Mouse (Mus musculus): ENCODE data around the gene Tlr13. TPM values are rescaled to one million over a fixed set of nuclear protein-coding genes. Genes with fewer than 3 reads are reported as not detected.

Gene Tlr13
- total RNA-seq (2021), result 1 to 10 TPM; 1.3 to 1.4 TPM
- long read RNA-seq, result 0 reads

DNA sequence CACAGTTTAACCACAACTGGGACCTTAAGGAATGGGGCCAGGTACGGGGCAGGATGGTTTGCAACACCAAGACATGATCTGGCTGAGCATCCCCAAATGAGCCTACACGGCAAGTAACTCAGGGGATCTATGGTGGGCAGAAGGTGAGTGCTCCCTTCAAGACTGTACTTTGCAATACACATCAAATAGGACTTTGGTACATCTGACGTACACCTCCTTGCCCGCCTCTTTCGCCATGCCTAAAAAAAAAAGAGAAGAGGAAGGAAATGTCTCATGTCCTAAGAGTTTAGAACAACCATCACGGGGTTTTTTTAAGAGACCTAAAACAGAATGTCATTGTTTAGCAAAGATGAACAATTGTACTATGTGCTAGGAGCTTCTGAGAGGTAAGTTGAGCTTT lies at the start of gene Tlr13:
TSS of gene Tlr13 (plus strand) at position 269 of the 400 bp plus-strand sequence.
- DNase-seq (ENCODE audit: low spot score in 2 of 2), result no peak

DNA sequence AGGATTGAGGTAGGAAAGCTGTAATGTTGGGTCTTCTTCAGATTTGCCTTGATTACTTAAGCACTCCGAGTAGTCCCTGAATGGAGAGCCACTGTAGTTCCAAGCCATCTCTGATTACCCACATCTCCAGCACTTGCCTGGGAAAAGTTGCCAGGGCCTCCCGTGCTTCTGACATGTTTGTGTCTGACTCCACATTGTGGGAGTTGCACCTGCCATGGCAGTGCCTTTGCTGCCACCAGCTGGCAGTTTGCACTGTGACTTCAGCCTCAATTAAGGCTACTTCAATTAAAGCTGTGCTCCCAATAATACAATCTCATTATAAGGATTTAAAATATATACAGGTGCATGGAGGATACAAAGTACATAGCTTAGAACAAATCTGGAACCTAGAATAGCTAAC lies 37.5 kb upstream of the Tlr13 start:
- DNase-seq (ENCODE audit: low spot score in 2 of 2), result peak; percentile 16 to 32

DNA sequence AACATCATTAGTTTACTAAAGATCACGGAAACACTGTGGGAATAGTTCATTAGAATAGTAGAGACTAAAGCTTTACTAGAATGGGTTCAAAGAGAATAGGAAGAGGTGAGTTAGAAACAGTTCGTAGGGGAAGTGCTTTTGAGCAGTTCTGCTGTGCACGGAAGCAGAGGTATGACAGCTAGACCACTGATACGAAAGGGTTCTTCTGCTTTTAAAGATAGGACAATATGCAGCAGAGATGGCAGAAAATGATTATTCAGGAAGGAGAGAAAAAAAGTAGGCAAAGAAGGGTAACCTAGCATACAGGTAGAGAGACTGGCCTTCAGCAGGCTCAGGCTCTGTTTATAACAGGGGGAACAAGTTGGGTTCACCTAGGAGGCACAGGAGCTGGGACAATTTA lies 29.1 kb upstream of the Tlr13 start:
- DNase-seq (ENCODE audit: low spot score in 2 of 2), result no peak

DNA sequence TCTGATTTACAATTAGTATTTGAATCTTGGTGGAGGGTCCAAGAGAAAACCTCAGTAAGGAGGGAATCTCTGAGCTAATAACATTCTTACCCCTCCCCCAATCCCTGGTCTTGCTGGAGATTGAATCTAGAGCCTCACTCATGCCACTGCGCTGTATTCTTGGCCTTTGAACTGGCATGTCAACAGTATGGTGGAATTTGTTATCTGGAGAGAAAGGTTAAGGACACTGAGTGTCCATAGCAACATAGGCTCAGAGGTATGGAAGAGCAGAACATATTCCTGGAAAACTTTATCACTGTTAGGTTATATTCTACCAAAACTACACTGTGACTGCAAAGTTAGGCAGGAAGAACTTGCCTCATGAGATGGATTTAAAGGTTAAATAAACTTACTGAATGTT lies 28.3 kb upstream of the Tlr13 start:
- no peak for DNase-seq (ENCODE audit: low spot score in 2 of 2)

DNA sequence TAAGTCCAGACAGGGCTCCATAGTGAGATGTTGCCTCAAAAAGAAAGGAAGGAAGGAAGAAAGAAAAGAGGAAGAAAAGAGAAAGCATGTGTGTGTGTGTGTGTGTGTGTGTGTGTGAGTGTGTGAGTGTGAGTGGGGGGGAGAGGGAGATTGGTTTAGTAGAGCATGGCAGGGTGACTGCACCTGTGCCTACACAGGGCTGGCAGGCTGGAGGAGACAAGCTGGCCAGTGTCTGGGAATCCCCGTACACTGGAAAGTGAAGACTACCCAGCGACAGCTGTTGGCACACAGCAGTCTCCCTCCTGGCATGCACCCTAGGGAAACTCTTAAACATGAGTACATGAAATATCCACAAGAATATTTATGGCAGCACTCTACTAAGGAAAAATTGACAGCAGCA lies 20.2 kb upstream of the Tlr13 start:
- DNase-seq (ENCODE audit: low spot score in 2 of 2), result no peak

DNA sequence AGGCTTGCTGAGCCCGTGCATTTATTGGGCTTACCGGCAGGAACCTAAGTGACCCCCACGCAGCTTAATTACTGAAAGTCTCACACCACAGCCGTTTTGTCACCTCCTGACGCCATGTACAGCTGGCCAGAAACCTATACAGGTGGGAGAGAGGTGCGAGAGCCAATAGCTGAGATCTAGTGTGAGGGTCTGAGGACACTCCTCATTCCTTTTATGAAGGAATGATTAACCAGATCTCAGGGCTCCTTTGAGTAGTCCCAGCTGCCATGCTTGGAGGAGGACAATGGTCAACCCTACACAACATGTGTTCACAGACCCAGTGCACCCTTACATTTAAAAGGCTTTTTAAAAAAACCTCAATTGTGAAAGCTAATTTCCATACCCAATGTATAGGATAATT lies 14.7 kb upstream of the Tlr13 start:
- DNase-seq (ENCODE audit: low spot score in 2 of 2), result no peak

DNA sequence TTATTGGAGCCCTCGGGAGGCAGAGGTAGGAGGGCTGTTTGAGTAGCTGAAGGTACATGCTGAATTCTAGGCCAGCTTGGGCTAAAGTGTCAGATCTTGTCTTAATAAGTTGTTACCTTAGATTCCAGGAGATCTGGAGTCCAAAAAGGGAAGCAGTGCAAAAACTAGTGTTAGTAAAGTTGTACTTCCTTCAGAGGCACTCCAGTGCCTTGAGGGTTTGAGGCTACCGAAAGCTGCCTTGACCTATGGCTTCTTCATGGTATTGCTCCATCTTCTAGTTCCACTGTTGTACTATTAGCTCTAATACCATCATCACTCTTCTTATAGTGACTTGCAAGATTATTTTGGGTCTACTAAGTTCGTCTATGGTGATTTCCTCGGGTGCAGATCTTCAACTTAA lies 13.1 kb upstream of the Tlr13 start:
- DNase-seq (ENCODE audit: low spot score in 2 of 2), result no peak

DNA sequence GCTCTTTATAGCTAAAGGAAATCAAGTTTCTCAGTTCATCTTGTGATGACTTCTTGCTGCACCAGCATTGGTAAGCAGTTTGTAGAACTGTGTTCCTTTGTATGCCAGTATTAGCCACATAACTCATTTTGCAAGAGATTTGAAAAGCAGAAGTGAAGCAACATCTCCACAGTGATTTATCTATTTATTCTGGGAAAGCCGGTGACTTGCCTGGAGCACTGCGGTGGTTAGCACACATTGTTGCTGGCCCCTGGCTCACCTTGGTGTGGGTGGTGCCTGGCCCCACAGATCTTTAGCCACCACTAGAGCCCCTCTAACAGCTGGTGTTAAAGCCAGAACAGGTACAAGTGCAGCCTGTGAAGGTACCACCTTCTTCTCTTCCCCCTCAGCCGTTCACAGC lies 8.1 kb upstream of the Tlr13 start:
- no peak for DNase-seq (ENCODE audit: low spot score in 2 of 2)

DNA sequence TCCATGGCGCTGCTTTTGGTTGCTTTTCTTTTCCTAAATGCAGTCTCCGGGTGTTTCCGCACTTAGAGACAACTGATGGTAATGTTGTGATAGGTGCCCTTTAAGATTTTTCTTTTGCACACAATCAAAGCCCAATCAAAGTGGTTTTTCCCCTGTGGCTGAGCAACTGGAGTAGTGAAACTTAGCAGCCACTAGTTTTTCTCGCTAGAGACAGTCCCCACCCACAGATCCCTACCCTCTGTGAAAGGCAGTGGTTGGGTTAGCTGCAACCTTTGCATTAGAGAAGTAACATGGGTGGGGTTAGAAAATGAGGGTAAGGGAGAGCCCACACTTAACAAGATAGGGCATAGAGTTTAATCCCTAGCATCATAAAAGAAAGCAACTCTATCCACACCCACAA lies 7.5 kb upstream of the Tlr13 start:
- no peak for DNase-seq (ENCODE audit: low spot score in 2 of 2)

DNA sequence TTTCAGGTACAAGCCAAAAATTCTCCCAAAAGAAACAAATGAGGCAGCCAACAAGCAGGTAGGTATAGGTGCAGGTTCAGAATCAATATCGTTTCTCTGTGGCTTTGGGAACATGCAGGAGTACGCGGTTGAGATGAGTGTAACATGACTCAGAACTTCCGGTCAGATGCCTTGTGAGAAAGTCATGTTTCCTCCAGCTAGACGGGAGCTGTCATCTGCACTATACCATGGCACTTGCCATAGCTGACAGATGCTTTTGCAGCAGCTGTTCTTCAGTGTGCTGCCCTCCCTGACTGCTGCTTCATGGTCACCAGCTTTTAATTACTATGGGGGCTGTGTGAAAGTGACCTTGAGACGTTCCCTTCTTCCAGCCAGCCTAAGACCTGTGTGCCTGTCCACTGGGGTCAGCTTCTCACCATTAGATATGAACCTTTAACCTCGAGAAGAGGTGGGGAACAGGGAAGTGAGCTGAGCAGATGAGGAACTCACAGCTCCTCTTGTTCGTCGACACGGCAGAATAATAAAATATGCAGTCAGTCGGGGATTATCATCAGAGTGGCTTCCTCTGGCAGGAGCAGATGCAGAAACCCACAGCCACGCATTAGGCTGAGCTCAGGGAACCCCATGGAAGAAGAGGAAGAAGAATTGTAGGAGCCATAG lies 7.0 kb upstream of the Tlr13 start:
- no peak for DNase-seq (ENCODE audit: low spot score in 2 of 2)

DNA sequence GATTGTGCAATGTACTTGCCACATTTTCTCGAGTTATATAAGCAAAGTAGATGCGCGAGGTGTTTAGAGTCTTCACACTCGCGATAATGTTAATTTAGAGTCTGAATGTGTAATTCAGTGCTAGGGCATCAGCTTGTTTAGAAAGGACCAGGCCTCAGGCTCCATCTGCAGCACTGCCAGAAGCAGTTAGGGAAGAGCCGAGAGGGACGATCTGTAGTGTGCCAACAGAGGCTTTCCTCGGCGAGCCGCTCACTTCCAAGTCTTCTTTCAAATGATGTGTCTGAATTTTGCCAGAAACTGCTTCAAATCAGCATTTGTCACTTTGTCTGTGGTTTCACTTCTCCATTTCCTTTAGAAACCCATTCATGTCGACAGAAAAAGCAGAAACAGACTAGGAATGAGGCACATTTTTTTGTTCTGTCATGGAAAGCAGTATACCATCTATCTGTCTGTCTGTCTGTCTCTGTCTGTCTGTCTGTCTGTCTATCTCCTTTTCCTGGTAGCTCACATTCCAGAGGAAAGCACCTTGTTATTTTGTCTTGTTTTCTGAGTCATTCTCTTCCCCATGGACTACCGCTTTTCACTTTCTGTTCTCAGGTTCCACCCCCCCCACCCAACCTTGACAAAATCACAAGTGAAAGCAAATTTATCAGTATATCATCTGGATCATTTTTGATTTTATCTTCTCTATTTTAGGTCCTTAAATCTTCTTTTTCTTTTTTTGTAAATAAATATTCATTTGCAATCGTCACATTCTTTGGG lies 3.5 kb upstream of the Tlr13 start:
- DNase-seq (ENCODE audit: low spot score in 2 of 2), result no peak

DNA sequence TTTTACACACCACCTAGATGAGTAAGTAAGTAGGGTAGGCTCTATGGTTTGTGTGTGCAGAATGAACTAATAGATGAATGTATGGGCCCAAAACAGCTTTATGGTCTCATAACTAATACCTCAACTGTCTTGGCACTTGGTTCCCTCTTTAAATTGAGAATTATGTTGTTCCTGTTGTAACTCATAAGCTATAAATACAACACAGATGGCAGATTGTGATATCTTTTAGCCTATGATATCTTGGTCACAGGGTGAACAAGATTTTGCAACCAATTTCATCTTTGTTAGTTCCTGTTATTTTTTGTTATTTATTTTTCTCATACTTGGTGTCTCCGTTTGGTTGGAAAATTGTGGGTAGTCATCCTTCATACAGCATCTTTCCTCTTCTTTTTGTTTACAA lies 5.2 kb downstream of the Tlr13 start:
- no peak for DNase-seq (ENCODE audit: low spot score in 2 of 2)

DNA sequence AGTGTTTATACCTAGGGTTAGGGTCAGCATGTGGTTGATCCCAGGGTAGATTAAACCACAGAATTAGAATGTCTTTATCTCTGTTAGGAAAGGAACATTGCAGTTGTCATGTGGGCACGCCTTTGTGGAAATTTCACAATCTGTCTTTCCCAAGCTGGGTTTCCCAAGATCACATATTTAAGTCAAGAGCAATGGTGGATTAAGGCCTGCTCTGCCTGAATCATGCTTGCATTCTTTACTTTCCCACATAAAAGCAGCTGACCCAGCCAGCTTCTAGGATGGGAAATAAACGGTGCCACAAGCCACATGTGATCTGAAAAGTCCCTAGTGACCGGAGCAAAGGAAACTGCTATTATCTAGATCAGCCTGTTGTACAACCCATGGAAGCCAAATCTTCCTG lies 6.5 kb downstream of the Tlr13 start:
- DNase-seq (ENCODE audit: low spot score in 2 of 2), result no peak

DNA sequence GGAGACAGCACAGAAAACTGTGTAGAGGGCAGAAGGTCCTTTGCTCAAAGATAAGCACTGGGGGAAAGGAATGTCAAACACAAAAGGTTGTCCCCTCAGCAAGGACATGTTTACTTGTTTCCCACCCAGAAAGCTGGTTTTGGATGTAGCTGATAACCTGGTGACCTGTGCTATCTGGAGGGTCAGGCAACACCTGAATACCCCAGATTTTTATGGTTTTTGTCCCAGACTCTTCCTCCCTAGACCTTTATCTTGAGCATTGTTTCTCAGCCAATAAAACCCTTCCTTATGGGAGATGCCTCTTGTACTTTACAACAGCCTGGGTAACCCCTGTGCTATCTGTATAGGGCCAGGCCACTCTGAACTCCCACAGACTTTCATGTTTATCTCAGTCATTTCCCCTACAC lies 11.2 kb downstream of the Tlr13 start:
- no peak for DNase-seq (ENCODE audit: low spot score in 2 of 2)

DNA sequence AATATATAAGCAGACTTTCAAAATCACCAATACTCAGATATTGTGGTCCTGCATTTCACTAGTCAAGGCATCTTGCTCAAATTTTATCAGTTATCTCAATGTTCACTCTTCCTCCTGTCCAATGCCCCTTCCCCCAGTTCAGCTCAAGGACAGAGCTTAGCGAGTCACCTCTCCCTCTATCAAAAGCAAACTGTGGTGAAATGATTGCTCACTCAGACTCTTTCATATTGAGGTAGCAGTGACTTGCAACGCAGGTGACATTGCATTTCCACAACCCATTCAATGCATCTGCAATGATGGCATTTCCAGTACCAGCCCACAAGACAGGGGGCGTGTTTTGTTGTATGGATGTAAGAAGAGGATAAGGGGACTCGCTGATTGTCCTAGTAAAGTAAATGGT lies 12.9 kb downstream of the Tlr13 start:
- DNase-seq (ENCODE audit: low spot score in 2 of 2), result no peak

DNA sequence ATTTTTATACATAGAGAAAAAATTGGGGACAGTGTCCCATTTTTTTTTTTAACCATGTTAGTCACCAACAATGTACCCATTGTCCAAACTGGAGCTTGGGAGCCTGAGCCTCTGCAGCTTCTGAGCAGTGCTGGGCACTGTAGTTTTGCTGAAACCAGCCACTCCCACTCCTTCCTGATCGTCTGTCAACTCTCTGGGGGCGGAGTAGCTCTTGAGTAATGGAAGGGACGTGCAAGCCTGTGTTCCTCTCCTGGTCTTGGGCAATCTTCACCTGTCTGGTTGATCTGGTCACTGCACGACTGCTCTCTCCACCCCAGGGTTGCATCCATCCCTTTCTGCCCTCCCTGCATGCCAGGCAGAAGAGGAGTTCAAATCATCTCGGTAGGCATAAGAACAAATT lies 21.0 kb downstream of the Tlr13 start:
- no peak for DNase-seq (ENCODE audit: low spot score in 2 of 2)

DNA sequence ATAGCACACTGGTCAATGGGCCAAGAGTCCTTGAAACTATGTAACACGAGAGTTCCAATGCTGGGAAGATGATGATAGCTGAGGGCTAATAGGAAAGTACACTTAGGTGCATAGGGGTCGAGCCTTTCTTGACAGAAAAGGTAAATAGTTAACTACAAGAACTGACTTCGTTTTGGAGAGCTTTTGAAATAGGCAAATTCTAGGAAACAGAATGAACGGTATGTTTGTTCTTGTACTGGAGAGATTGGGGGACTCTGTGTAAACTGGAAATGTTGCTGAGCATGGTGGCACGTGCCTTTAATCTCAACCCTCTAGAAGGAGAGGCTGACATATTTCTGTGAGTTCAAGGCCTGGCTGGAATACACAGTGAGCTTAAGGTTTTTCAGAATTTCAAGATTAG lies 21.6 kb downstream of the Tlr13 start:
- DNase-seq (ENCODE audit: low spot score in 2 of 2), result no peak

DNA sequence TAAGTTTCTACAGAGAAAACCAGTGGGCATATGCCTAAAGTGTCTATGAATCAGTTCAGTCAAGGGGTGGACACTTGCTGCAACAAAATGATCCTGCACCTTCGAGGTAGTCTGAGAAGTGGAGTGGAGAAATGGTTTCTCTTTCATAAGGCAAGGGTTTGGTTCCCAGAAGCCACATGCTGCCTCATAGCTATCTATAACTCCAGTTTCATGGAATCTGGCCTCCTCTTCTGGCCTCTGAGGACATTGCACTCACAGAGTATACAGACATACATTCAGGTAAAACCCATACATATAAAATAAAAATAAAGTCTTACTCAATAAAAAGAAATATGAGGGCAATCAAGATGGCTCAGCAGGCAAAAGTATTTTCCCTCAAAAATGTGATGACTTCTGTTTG lies 22.1 kb downstream of the Tlr13 start:
- no peak for DNase-seq (ENCODE audit: low spot score in 2 of 2)

DNA sequence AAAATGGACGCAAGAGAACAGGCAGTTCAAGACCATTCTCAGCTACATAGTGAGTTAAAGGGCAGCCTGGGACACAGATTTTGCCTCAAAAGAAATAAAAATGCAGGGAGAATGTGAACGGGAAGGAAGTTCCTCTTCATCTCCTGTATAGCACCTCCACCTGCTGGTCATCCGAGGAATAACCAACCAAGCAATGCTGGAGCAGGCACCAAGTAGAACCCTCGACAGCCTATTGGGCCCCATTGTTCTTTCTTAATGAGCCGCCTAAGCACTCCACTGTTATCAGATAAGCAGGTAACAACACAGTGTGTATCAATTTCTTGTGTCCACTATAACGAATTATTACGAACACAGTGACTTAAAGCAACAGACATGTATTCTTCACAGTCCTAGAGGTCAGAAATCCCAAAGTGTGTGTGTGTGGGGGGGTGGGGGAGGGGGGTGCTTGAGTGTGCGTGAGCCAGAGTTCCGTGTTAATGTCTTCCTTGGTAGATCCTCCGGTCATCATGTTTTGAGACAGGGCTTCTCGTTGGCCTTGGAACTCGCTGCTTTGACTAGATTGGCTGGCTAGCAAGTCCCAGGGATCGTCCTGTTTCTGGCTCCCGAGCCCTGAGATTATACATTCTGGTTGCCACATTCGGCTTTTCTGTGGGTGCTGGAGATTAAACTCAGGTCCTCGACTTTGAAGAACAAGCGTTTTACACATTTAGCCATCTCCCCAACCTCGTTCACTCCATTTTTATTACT lies 28.3 kb downstream of the Tlr13 start:
- DNase-seq (ENCODE audit: low spot score in 2 of 2), result peak; percentile 73 to 82

DNA sequence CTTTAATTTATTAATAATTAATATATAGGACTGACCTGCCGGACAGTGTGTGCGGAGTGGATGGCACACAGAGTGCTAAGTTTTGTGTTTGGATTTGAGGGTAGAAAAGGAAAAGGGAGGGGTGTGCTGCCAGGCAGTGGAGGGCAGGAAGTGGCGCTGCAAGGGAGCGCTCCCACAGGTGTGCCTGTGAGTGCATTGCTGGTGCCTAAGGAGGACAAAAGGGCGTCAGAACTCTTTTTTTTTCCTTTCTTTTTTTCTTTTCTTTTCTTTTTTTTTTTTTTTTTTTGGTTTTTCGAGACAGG lies 28.8 kb downstream of the Tlr13 start:
- no peak for DNase-seq (ENCODE audit: low spot score in 2 of 2)

DNA sequence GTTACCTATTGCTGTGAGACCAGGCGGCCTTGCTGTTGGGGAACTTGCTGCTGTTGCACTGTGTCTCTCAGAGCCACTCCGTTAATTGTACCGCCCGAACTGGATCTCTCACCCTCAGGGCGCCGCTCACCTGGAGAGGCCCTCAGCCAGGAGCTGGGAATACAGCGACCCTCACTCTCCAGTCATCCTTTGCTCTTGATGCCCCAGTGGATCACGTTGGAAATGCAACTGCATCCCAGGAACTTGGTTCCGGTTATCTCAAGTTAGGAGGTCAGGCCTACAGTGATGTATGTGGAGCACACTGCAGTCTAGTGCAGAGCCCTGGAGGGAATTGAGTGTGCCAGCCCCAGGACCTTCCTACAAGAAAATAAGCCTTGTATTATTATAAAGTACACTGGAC lies 33.3 kb downstream of the Tlr13 start:
- DNase-seq (ENCODE audit: low spot score in 2 of 2), result no peak

DNA sequence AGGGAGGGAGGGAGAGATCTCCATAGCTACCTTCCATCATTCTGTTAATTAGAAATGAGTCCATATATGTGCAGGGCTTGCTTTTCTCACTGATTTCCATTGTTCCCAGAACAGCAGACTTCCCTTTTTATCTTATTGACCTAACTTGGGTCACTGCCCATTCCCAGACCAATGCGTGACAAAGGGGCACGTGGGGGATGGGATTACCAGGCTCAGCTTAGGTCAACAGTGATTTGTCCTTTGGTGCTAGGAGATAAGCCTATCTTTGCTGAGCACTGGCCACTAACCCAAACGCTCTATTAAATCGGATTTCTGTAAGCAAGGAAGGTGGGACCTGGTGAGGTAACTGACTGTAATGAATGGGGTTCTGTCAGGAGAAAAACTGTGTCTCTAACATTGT lies 41.3 kb downstream of the Tlr13 start:
- DNase-seq (ENCODE audit: low spot score in 2 of 2), result no peak

DNA sequence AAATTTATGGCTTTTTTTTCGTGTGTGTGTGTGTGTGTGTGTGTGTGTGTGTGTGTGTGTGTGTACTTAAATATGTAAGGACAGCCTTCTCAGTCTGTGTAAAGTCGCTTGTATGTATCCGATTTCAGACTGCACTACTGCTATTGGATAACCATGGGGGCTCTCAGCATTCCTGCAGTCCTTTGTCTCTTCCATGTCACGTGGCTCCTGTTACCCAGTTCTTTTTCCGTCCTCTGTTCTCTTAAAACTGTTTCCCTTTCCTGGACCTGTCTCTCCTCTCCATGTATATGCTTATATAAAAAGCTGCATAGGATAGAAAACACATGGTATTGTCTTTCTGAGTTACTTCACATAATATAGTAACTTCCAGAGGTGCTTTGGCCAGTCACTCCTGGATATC lies 42.7 kb downstream of the Tlr13 start:
- no peak for DNase-seq (ENCODE audit: low spot score in 2 of 2)

Data from layer of hippocampus, postnatal 10 days (tissue).